Mouse (Mus musculus): ENCODE measurements around the gene Tada2a.

GRCm38 (mm10) chr11:84136453-84136852 lies 7.1 kb upstream of the Tada2a start:
- no peak for TF ChIP-seq GATA1 (IDR thresholded peaks at IDR 0.05; ENCODE audit: low read length)
- no peak for TF ChIP-seq TAL1 (IDR thresholded peaks at IDR 0.05; ENCODE audit: low read length)
